Mouse (Mus musculus) kidney, postnatal 10 days (tissue): ENCODE measurements at regions not wholly inside any gene's neighbourhood (a gene's known extent, or its start where the extent isn't known, plus 50 kb on each side); places are given as distances from the start of the nearest gene placed in this dataset.

Experiments
- DNase-seq: peaks from one replicate; pipeline ENCODE4 v3.0.0; 2021; ENCODE audit warnings: mixed read lengths

- no peak for DNase-seq
Observed at GRCm38 (mm10) chr9:41478106-41478848, 316.8 kb upstream of the Ubash3b start.

- DNase-seq = peak; percentile 18
Observed at GRCm38 (mm10) chr9:41475326-41475725, 313.8 kb upstream of the Ubash3b start.

- peak; percentile 24 for DNase-seq
Observed at GRCm38 (mm10) chr9:41474945-41475297, 313.4 kb upstream of the Ubash3b start.

- peak; percentile 92 for DNase-seq
Observed at GRCm38 (mm10) chr9:41474244-41474944, 312.9 kb upstream of the Ubash3b start.

GRCm38 (mm10) chr9:41473506-41473905, 312.0 kb upstream of the Ubash3b start:
- no peak for DNase-seq

- no peak for DNase-seq
Observed at GRCm38 (mm10) chr9:41471345-41471744, 309.8 kb upstream of the Ubash3b start.

GRCm38 (mm10) chr9:41470010-41470409, 308.5 kb upstream of the Ubash3b start:
- no peak for DNase-seq

GRCm38 (mm10) chr9:41469414-41469813, 307.9 kb upstream of the Ubash3b start:
- no peak for DNase-seq

GRCm38 (mm10) chr9:41464057-41464685, 302.7 kb upstream of the Ubash3b start:
- no peak for DNase-seq

GRCm38 (mm10) chr9:41461742-41462141, 300.2 kb upstream of the Ubash3b start:
- DNase-seq = peak; percentile 94

- no peak for DNase-seq
Observed at GRCm38 (mm10) chr9:41460709-41461108, 299.2 kb upstream of the Ubash3b start.

- DNase-seq = no peak
Observed at GRCm38 (mm10) chr9:41457003-41457402, 295.5 kb upstream of the Ubash3b start.

GRCm38 (mm10) chr9:41451738-41452137, 290.2 kb upstream of the Ubash3b start:
- DNase-seq = no peak

- DNase-seq = no peak
Observed at GRCm38 (mm10) chr9:41449233-41449632, 287.7 kb upstream of the Ubash3b start.

GRCm38 (mm10) chr9:41447902-41448301, 286.4 kb upstream of the Ubash3b start:
- DNase-seq = no peak

- peak; percentile 72 for DNase-seq
Observed at GRCm38 (mm10) chr9:41447211-41447875, 285.8 kb upstream of the Ubash3b start.

- no peak for DNase-seq
Observed at GRCm38 (mm10) chr9:41446431-41447203, 285.1 kb upstream of the Ubash3b start.

GRCm38 (mm10) chr9:41442418-41442817, 280.9 kb upstream of the Ubash3b start:
- no peak for DNase-seq

- DNase-seq = no peak
Observed at GRCm38 (mm10) chr9:41439979-41440378, 278.5 kb upstream of the Ubash3b start.

- DNase-seq = no peak
Observed at GRCm38 (mm10) chr9:41438141-41438540, 276.6 kb upstream of the Ubash3b start.

- DNase-seq = no peak
Observed at GRCm38 (mm10) chr9:41430391-41431343, 269.2 kb upstream of the Ubash3b start.
